Mouse (Mus musculus) large intestine, adult 2 months (tissue): ENCODE data around the gene Myl6b. TPM values are rescaled to one million over a fixed set of nuclear protein-coding genes. Genes with fewer than 3 reads are reported as not detected.
"Not testable (repeated sequence)": the region's sequence is repeated elsewhere in the genome, so short reads cannot be mapped to it uniquely, and the experiment has no call there.

Experiments used
- DNase-seq: peaks from one replicate; pipeline ENCODE4 v3.0.0-alpha.2; 2012; ENCODE audit warnings: low read depth, low spot score
- WGBS: fragments of 180-500 bp; shearing (Covaris S2); methylation state at CpG from one replicate; pipeline ENCODE4 v1.1.7; 2018; 5-methylcytosine and 5-hydroxymethylcytosine counted together
- polyA plus RNA-seq: library from polyadenylated mRNA; depleted of rRNA; stranded (reverse); fragments of >200 nt; gene quantifications from 2 replicates; pipeline ENCODE4 v1.2.3, GENCODE M21; 2012

Myl6b gene
- polyA plus RNA-seq, 1 experiment, result 1.4 TPM

DNA sequence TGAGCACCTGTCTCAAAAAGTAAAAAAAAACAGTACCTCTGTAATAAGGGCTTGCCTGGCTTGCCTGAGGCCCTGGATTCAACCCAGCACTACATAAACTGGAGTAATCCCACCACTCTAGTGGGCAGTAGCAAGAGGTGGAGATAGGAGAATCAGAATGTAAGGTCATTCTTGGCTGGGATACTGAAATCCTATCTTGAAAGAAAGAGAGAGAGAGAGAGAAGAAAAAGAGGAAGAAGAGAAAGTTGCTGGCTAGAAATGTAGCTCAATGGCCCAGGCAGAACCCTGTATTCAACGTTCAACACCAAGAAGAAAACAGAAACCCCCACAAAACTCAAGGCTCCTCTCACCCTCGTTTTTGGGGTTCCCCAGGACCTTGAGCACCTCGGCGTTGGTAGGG lies 2.6 kb downstream of the Myl6b start:
- 72% methylated on average over 4 of the region's 4 CpGs for WGBS
- DNase-seq, result no peak

DNA sequence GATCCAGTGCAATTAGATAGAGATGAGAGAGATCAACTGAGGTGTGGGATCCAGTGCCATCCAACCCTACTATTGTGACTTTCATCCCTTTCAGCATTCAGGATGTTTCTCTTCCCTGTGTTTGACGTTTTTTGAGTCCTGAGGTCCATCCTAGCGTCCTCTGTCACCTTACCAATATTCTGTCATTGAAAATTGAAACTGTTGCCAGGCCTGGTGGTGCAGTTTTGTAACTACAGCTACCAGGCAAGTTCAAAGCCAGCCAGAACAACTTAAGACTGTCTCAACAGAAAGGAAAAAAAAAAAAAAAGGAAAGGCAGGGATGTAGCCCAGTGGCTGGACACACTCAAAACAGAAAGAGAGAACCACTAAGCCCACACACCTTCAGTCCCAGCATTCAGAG lies 3.2 kb downstream of the Myl6b start:
- 58% methylated on average over 2 of the region's 2 CpGs for WGBS
- no peak for DNase-seq

DNA sequence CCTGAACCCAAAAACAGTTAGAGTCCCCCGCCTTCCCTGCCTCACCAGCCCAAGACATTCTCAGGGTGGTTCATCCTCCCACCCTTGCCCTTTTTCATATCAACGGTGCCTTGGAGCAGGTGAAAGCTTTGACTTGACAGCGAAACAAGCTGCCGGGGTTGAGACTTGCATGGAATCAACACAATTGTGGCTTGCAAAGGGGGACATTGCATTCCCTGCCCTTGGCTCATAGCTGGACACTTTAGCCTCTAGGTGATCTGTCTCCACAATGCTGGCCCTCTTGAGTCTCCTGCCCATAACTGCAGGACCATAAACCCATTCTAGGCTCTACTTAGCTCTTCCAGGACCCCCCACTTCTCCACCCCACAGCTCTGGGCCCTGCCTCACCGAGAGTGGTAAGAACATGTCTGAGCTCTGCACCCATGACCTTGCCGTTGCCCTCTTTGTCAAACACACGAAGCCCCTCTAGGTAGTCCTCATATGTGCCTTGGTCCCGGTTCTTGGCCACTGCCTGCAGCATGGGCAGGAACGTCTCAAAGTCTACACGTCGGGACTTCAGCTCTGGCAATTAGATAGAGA lies 3.7 kb downstream of the Myl6b start:
- DNase-seq, result no peak
- 39% methylated on average over 11 of the region's 11 CpGs for WGBS

DNA sequence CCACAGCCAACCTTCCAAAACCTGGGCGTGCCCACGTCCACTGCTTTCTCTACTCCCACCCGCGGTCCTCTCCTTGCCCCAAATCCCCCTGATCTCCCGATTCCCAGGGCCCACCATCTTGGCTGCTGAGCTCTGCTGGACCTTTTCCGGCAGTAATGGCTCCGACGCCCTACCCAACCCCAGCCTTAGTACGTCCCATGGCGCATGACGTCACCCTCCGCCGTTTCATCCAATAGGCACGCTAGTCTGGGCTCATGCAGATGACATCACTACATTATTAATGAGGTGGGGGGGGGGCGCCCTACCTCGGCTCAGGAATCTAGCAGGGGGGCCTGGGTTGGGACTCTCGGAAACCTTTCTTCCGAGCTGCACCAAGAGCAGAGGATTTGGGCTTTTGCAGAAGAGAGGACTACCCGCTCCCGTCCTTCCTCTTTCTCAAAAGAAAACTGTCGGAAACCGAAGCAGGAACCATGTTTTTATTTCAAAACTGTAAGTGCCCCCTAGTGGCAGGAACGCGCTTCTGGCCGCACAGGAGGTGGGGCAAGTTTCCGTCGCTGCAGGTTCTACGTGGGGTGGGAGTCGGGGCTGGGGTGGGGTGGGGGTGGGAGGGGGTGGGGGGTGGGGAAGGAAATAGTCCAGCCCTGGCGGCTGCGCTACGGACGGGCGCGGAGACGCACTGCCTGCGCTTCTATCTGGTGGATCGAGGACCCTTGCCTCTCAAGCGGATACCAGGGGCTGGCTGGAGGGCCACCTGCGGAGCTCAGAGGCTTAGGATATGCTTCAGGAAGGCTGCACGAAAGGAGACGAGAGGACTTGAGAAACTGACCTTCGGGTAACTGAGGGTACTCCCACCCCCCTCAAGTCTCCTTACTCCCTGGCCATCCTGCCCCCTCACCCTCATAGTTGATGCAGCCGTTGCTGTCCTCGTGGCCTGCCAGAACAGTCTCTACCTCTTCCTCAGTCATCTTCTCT lies 4.5 kb downstream of the Myl6b start, which contains the start of gene Myl6:
TSS of gene Myl6 (minus strand) at position 451 of the 972 bp plus-strand sequence.
- under 1% methylated on average over 45 of the region's 45 CpGs for WGBS
- DNase-seq, result peak; percentile 91

DNA sequence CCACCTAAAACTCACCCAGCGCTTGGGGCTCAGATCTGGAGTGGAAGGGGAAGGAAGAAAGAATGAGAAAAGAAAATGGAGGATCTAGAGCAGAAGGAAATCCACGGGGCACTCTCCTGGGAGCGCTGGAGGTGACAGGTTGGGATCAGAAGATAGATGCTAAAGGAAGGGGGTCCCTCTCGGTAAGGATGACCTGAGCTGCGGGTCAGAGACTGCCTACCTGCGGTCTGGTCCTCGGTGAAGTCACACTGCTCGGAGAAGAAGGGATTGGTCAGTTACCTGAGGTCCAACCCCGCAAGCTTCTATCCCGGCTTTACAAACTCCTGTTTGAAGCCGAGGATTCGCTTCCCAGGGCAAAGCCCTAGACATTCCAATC lies 5.2 kb downstream of the Myl6b start:
- no peak for DNase-seq
- WGBS, result 0% methylated on average over 12 of the region's 12 CpGs

DNA sequence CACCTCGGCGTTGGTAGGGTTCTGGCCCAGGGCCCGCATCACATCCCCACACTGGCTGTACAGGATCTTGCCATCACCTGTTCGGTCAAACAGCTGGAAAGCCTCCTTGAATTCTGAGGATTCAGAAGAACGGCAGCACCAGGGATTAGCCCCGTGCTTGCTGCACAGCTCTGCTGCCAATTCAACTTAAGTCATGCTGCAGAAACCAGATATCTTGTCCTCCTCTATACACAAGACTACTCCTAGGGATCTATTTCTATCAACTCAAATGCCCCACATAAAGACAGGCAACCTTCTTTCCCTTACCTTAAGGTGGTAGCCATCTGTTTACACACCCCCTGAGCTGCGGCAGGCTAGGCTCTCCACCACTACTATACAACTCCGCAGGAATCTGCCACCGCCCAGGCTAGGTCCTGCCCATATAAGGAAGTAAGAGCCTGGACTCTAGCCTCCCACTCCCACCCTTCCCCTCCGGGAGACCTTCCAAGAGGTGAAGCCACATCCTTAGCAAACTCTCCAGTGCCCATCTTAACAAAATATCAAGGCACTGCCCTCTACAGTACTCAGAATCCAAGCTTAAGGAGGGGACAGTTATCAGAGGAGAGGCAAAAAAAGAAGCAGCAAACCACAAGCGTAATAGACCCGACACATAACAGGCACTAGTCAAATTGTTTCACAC lies 5.7 kb downstream of the Myl6b start:
- 3% methylated on average over 12 of the region's 12 CpGs for WGBS

DNA sequence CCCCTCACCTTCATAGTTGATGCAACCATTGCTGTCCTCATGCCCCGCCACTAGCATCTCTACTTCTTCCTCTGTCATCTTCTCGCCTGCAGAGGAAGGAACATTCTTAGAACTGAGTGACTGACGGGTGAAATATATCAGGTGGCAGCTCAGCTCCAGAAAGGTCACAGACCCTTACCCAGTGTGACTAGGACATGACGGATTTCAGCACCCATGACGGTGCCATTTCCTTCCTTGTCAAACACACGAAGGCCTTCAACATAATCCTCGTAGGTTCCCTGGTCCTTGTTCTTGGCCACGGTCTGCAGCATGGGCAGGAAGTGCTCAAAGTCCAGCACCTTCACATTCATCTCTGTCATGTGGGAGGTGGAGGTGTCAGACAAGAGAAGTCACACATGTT lies 6.4 kb downstream of the Myl6b start:
- 16% methylated on average over 8 of the region's 8 CpGs for WGBS
- not testable (repeated sequence) for DNase-seq

More for the DNA sequence above, 5.7 kb downstream of the Myl6b start:
- no peak for DNase-seq

DNA sequence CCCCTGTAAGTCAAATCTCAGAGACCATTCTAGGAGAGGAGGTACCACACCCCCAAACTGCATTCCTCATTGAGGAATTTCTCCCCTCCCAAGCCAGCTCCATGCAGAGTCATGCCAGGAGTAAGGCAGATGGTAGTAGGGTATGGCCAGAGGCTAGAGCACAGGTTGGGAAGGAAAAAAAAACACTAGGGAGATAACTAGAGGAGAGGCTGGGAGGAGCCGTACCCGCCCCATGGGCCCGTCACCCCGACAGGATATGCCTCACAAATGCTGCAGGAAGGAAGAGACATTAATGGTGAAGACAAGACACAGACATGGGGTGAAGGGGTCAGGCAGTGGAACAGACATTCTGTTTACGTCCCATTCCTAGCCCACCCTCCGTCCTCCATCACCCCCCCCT lies 7.0 kb downstream of the Myl6b start:
- WGBS, result 26% methylated on average over 6 of the region's 6 CpGs
- DNase-seq, result no peak

DNA sequence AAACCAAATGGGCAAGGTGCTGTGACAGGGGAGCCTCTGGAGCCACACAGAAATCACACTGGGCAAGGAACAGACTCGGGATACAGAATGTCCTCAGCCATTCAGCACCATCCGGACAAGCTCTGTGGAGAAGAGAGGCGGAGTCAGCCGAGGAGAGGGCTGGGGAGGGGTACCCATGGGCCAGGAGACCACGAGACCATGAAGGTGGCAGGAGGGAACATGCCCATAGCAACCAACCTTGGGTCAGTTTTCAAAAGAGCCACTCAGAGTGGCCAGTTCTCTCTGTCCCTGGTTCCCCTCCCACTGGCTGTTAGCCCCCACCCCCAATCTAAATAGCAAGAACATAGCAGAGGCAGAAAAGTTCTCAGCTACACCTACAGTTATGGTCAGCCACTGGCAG lies 7.6 kb downstream of the Myl6b start:
- DNase-seq, result no peak
- 34% methylated on average over 5 of the region's 5 CpGs for WGBS

DNA sequence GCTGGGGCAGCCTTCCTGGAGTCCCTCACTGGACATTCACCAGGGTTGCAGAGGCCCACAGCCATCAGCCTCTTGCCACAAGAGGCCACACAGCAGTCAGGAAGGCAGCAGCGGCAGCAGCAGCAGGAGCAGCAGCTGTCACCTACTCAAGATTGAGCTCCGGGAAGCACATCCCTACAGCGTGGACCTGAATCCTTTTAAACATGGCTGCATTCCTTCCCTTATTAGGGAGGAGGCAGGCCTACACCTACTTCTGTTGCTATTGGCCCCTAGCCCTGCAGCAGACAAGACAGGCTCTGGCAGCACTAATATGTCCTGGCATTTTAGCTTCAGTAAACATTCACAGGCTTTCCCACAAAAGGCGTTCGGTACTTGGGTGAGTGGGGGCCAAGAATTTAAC lies 8.3 kb downstream of the Myl6b start:
- no peak for DNase-seq
- WGBS, result 44% methylated on average over 5 of the region's 5 CpGs

DNA sequence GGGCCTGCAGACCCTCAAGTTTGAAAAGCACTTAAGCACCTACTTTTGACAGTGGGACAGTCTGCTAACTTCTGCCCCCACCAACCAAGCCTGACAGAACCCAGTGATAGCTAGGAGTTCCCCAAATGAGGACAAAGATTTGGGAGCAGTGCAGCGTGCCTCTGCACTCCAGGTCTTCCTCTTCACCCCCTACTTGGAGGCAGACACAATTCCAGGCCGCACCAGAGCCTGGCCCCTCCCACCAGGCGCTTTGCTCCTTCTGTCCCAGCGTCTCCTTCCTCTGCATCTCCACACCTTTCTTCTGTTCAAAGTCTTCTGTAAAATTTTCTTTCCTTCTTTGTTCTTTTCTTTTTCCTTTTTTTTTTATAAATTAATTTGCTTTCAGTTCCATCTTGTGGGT lies 8.7 kb downstream of the Myl6b start:
- 46% methylated on average over 4 of the region's 4 CpGs for WGBS
- DNase-seq, result no peak

DNA sequence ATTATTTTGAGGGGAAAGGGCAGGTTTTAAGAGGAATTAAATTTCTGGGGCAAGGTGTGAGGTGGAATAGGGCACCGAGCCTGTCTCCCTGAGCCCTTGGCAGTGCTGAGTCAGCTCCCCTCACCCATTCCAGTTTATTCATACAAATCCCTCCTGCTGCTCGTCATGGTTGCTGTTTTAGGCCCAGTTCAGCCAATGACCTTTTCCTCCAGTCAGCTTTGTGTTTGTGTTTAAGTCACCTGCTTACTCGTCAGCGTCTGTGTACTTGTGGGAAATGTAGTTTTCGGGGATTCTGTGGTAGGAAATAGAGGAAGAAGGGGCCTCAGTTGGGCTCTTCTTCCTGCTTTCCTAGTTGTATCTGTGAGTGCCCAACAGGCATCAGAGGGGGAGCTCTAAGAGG lies 9.1 kb downstream of the Myl6b start:
- no peak for DNase-seq
- WGBS, result 55% methylated on average over 5 of the region's 5 CpGs

DNA sequence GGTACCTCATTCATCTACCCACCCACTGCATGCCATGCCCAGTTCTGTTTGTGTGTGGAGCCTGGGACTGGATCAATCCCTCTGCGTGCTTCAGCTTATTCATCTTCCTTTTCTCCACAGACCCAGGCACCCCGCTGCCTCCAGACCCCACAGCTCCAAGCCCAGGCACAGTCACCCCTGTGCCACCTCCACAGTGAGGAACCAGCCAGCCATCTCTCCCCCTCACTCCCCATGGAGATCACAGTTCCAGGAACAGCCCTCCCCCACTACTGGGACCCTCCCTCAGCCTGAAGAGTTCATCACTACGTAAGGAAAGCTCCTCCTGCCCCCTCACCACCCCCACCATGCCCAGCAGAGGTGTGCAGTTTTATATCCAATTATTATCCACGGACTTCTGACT lies 9.7 kb downstream of the Myl6b start:
- WGBS, result 76% methylated on average over 4 of the region's 4 CpGs
- DNase-seq, result no peak

DNA sequence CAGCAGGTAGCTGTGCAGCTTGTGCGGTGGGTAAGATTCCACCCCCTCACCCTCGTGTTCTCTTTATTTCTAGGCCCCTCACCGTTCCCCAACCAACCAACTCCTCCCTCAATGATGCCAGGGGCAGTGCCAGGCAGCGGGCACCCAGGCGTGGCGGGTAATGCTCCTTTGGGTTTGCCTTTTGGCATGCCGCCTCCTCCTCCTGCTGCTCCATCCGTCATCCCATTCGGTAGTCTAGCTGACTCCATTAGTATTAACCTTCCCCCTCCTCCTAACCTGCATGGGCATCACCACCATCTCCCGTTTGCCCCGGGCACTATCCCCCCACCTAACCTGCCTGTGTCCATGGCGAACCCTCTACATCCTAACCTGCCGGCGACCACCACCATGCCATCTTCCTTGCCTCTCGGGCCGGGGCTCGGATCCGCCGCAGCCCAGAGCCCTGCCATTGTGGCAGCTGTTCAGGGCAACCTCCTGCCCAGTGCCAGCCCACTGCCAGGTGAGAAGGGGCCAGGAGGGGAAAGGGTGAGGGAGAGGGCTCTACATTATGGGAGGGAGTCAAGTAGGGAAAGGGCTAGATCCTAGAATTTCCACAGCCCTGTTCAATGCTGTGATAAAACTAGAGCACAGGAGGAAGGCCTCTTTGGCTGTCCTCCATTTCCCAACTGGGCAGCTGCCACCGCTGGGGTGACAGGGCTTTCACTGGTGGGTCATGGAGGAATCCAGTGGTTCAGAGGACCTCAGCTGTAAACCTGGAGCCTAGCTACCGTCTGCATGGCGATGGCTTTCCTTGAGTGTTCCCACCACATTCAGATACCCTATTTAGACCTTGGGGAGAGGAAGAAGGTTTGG lies 10.4 kb downstream of the Myl6b start:
- WGBS, result 85% methylated on average over 22 of the region's 22 CpGs

DNA sequence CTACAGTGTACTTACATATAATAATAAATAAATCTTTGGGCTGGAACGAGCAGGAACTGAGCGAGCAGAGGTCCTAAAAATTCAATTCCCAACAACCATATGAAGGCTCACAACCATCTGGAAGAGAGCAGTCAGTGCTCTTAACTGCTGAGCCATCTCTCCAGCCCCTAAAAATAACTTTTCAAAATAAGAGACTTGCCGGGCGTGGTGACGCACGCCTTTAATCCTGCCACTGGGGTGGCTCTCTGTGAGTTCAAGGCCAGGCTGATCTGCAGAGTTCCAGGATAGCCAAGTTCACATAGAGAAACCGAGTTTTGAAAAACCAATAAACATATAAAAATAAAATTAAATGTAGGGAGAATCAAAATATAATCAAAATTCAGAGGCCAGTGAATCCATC lies 12.1 kb downstream of the Myl6b start:
- no peak for DNase-seq
- WGBS, result 77% methylated on average over 7 of the region's 7 CpGs

More for the DNA sequence above, 10.4 kb downstream of the Myl6b start:
- DNase-seq, result no peak

DNA sequence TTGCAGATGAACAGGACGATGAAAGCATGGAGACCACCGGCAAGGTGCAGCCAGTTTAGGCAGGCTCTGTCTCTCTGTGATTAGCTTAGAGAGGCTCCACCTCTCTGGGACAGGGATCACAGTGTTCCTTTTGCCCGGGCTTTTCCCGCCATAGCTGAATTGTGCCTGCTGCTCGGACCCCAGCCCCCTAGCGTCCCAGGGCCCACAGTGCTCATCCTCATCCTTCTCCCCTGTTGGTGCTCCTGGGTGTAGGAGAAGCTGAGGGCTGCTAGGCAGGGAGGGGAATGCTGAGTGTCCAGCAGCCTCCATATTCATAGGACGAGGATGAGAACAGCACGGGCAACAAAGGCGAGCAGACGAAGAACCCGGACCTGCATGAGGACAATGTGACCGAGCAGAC lies 24.1 kb downstream of the Myl6b start:
- 94% methylated on average over 12 of the region's 12 CpGs for WGBS
- no peak for DNase-seq

DNA sequence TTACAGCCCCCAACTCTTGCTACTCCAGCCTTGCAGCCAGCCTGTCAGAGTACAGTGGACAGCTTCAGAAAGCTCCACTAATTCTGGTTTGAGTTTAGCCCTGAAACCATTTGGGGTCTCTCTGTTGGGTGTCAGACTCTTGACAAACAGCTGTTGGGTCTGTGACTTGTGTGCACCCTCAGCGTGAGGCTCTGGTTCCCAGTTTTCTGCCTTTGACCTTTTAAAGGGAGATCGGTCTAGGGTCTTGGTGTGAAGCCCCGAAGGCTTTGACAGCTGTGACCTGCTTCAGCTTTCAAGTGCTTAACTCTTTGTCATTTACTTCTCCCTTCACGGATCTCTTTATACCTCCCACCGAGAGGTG lies 38.2 kb downstream of the Myl6b start:
- DNase-seq, result no peak
- WGBS, result 5% methylated on average over 5 of the region's 5 CpGs

DNA sequence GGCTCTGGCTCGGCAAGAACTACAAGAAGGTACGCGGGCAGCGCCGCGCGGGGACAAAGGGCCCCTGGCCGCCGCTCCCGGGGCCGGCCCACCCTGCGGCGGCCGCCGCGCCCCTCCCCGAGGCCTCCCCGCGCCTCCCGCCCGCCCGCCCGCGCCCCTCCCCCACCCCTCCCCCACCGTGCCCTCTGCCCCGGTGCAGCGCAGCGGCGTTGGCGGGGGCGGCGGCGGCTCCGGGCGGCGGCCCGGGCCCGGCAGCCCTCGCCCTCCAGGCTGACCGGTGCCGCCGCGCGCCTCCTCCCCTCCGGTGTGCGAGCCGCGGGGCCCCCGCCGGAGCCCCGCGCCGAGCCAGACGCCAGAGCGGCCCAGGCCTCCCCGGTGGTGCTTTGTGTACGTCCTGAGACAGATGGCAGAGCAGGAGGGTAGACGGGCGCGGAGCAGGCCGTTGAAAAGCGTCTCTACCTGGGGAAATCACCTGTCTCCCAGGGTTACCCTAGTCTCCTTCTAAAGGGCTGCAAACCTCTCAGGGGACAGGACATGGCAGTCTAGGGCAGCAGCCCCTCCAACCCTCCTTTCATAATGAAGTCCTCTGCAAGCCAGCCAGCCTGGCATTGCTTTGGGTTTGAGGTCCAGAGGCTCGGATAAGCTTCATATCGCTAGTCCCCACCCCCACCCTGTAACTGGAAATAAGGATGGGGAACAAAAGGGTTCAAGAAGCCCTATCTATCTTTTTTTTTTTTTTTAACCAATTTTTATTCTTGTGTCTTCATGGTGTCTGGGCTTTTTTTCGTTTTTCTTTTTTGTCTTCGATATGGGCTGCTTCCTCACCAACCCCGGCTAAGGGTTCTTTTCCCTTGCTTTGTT lies 38.8 kb downstream of the Myl6b start:
- DNase-seq, result no peak
- 1% methylated on average over 35 of the region's 67 CpGs for WGBS
